9 mouse cellular contexts compared by ENCODE assay signal in the genomic region with DNA sequence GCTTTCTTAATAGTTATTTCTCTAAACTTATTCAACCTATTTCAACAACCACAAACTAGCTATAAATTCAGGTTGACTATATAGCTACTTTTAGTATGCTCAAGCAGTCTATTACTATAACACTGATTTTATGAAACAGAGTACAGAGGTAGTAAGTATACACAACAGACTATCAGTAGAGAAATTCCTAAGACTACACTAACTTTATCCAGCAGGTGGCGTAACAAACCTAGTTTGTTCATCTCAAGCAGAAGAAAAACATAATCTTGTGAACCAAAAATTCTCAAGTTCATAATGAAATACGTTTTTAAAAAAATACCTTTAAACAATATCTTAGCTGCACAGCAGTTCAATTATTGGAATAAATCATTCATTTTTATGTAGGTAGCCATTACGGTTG. TPM values are rescaled to one million over a fixed set of nuclear protein-coding genes. Genes with fewer than 3 reads are reported as not detected.
A peak's percentile ranks its signal among the peaks of the same experiment; 100 is the strongest.
DNase-seq lines count a peak whose midpoint lies in the region; ATAC-seq and TF ChIP-seq lines count a peak whose summit lies in the region.
"Had no signal": no experiment of that assay in that cellular context is flagged by ENCODE, and none has a peak within 500 bp of the region (broad histone marks: within the 10 kb centered on the region; RNA-seq: fewer than 3 reads in every experiment).

No protein-coding gene starts in this region.

- no peaks in the 10 kb centered on the region for H3K9me3 ChIP-seq in forebrain, postnatal 0 days (ENCODE audit: low read length)
- no peaks in the 10 kb centered on the region for H3K9me3 ChIP-seq in forebrain, embryonic 11.5 days (ENCODE audit: control insufficient read depth, low read length)
- H3K9me3 ChIP-seq in liver, embryonic 14.5 days (ENCODE audit: control insufficient read depth, low read length), result no peaks in the 10 kb centered on the region
- no peaks in the 10 kb centered on the region for H3K9me3 ChIP-seq in liver, embryonic 11.5 days (ENCODE audit: control insufficient read depth, low read length)
- H3K9me3 ChIP-seq: hindbrain, embryonic 15.5 days had no signal

- H3K9ac ChIP-seq in forebrain, postnatal 0 days, result no peak overlapping the region
- no peak overlapping the region for H3K9ac ChIP-seq in forebrain, embryonic 11.5 days (ENCODE audit: low read length)
- no peak overlapping the region for H3K9ac ChIP-seq in liver, embryonic 14.5 days (replicated peaks)
- no peak overlapping the region for H3K9ac ChIP-seq in liver, embryonic 11.5 days (ENCODE audit: low read depth, low read length)
- H3K9ac ChIP-seq: hindbrain, embryonic 15.5 days had no signal

- peak; percentile 75 for DNase-seq in forebrain, postnatal 0 days
- no peak for DNase-seq in forebrain, embryonic 11.5 days (ENCODE audit: low spot score)
- peak; percentile 31 to 49 (median 44) for DNase-seq in liver, embryonic 14.5 days (ENCODE audit: low read depth in 3 of 3, low spot score in 3 of 3)
- no peak for DNase-seq in liver, embryonic 11.5 days (ENCODE audit: low spot score)
- peak; percentile 80 for DNase-seq in embryo, embryonic 10 days (ENCODE audit: low spot score)
- peak; percentile 28 for DNase-seq in retina, postnatal 7 days (ENCODE audit: low read depth, low spot score)
- no peak for DNase-seq in right cerebral cortex, postnatal 4 days
- no peak for DNase-seq in right cerebral cortex, postnatal 10 days (ENCODE audit: low spot score in 2 of 2)

- peaks cover 5% of the 10 kb centered on the region; the same call in 1 of the 2 replicates for H3K4me1 ChIP-seq in forebrain, postnatal 0 days (ENCODE audit: insufficient read depth)
- H3K4me1 ChIP-seq in forebrain, embryonic 11.5 days (replicated peaks; ENCODE audit: control insufficient read depth, insufficient read depth, low read length), result peaks cover 5% of the 10 kb centered on the region
- H3K4me1 ChIP-seq in liver, embryonic 14.5 days (replicated peaks; ENCODE audit: control insufficient read depth in 2 of 2, insufficient read depth in 2 of 2, low read length in 1 of 2), result 0 out of 4 replicates have a peak, but pooled peaks cover 0 to 3% of the 10 kb centered on the region in 2 experiments
- H3K4me1 ChIP-seq in liver, embryonic 11.5 days (replicated peaks; ENCODE audit: control insufficient read depth, insufficient read depth, low read length), result peaks cover 6% of the 10 kb centered on the region; the same call in 1 of the 2 replicates

- H3K4me2 ChIP-seq in forebrain, postnatal 0 days (ENCODE audit: low read depth), result no peak overlapping the region
- no peak overlapping the region for H3K4me2 ChIP-seq in forebrain, embryonic 11.5 days (ENCODE audit: low read depth, low read length, severe bottlenecking)
- H3K4me2 ChIP-seq in liver, embryonic 14.5 days (ENCODE audit: low read depth), result no peak overlapping the region
- H3K4me2 ChIP-seq in liver, embryonic 11.5 days, result no peak overlapping the region
- H3K4me2 ChIP-seq: hindbrain, embryonic 15.5 days had no signal

- no peak for TF ChIP-seq EP300 in liver, embryonic 14.5 days (IDR thresholded peaks at IDR 0.05; ENCODE audit: low read depth)

- no peak overlapping the region for H3K4me3 ChIP-seq in forebrain, postnatal 0 days (ENCODE audit: low read depth, low read length)
- H3K4me3 ChIP-seq in forebrain, embryonic 11.5 days (ENCODE audit: low read depth, low read length), result no peak overlapping the region
- no peak overlapping the region for H3K4me3 ChIP-seq in liver, embryonic 14.5 days (ENCODE audit: insufficient read depth in 1 of 2, low read depth in 2 of 2, low read length in 2 of 2)
- H3K4me3 ChIP-seq in liver, embryonic 11.5 days (ENCODE audit: low read depth, low read length), result no peak overlapping the region
- H3K4me3 ChIP-seq: hindbrain, embryonic 15.5 days had no signal

- peak; percentile 69 for TF ChIP-seq CTCF in forebrain, postnatal 0 days (IDR thresholded peaks at IDR 0.05; ENCODE audit: low read depth)
- peak; percentile 58; the same call in 1 of the 2 replicates for TF ChIP-seq CTCF in liver, embryonic 14.5 days (IDR thresholded peaks at IDR 0.05; ENCODE audit: low read depth)

- WGBS in forebrain, postnatal 0 days, result 43% methylated on average over 3 of the region's 3 CpGs
- 46% methylated on average over 3 of the region's 3 CpGs for WGBS in forebrain, embryonic 11.5 days
- WGBS in liver, embryonic 14.5 days (ENCODE audit: insufficient replicate concordance), result 28% methylated on average over 3 of the region's 3 CpGs
- 39% methylated on average over 3 of the region's 3 CpGs for WGBS in liver, embryonic 11.5 days

- no peaks in the 10 kb centered on the region for H3K27me3 ChIP-seq in forebrain, postnatal 0 days (ENCODE audit: insufficient read depth, low read length)
- H3K27me3 ChIP-seq in forebrain, embryonic 11.5 days (ENCODE audit: control insufficient read depth, insufficient read depth, low read length), result no peaks in the 10 kb centered on the region
- no peaks in the 10 kb centered on the region for H3K27me3 ChIP-seq in liver, embryonic 14.5 days (ENCODE audit: control insufficient read depth, insufficient read depth, low read length)
- no peaks in the 10 kb centered on the region for H3K27me3 ChIP-seq in liver, embryonic 11.5 days (replicated peaks; ENCODE audit: control insufficient read depth, insufficient read depth, low read length)
- H3K27me3 ChIP-seq: hindbrain, embryonic 15.5 days had no signal

- ATAC-seq in forebrain, postnatal 0 days, result no peak
- ATAC-seq in forebrain, embryonic 11.5 days (replicated peaks; ENCODE audit: low FRiP score), result no peak
- ATAC-seq in liver, embryonic 14.5 days (ENCODE audit: insufficient read depth), result no peak
- no peak for ATAC-seq in liver, embryonic 11.5 days (replicated peaks; ENCODE audit: low FRiP score)

- peaks cover 5% of the 10 kb centered on the region; the same call in 1 of the 2 replicates for H3K36me3 ChIP-seq in forebrain, postnatal 0 days (ENCODE audit: insufficient read depth)
- peaks cover 2% of the 10 kb centered on the region; the same call in 1 of the 2 replicates for H3K36me3 ChIP-seq in forebrain, embryonic 11.5 days (ENCODE audit: control insufficient read depth, insufficient read depth, low read length)
- peaks cover 6% of the 10 kb centered on the region for H3K36me3 ChIP-seq in liver, embryonic 14.5 days (replicated peaks; ENCODE audit: control insufficient read depth, insufficient read depth, low read depth)
- peaks cover 6% of the 10 kb centered on the region; the same call in 1 of the 2 replicates for H3K36me3 ChIP-seq in liver, embryonic 11.5 days (ENCODE audit: control insufficient read depth, insufficient read depth, low read length)

- H3K27ac ChIP-seq in forebrain, postnatal 0 days (ENCODE audit: low read depth, low read length), result no peak overlapping the region
- H3K27ac ChIP-seq in forebrain, embryonic 11.5 days (ENCODE audit: low read depth, low read length), result no peak overlapping the region
- H3K27ac ChIP-seq in liver, embryonic 14.5 days, result no peak overlapping the region
- no peak overlapping the region for H3K27ac ChIP-seq in liver, embryonic 11.5 days (ENCODE audit: low read depth, low read length)
- H3K27ac ChIP-seq: hindbrain, embryonic 15.5 days had no signal

RNA-seq across cellular contexts. Expression of a gene that starts 2.9 kb away (rescaled TPM):
- total RNA-seq in forebrain, postnatal 0 days (2014; rRNA removed), result 19.3 and 21.2 TPM in 2 replicates
- 7.8 and 8.6 TPM in 2 replicates for polyA plus RNA-seq in forebrain, postnatal 0 days (2015; fragmentation: Nextera tagmentation; extraction: Ambion mirVana)
- polyA plus RNA-seq in forebrain, embryonic 11.5 days (2014; fragmentation: Nextera tagmentation; extraction: Ambion mirVana), result 21.6 and 22.2 TPM in 2 replicates
- polyA plus RNA-seq in liver, embryonic 14.5 days (2012; rRNA removed), result 2.6 and 5.8 TPM in 2 replicates
- polyA plus RNA-seq in liver, embryonic 14.5 days (2014; fragmentation: Nextera tagmentation; extraction: Ambion mirVana), result 9.7 and 10.6 TPM in 2 replicates
- polyA plus RNA-seq in liver, embryonic 11.5 days (2014; fragmentation: Nextera tagmentation; extraction: Ambion mirVana), result 23.0 and 23.3 TPM in 2 replicates

RNA-seq across cellular contexts. Expression of a gene that starts 40.8 kb away (rescaled TPM):
- 0.29 and 0.54 TPM in 2 replicates for total RNA-seq in forebrain, postnatal 0 days (2014; rRNA removed)
- polyA plus RNA-seq in forebrain, postnatal 0 days (2015; fragmentation: Nextera tagmentation; extraction: Ambion mirVana), result 0.21 and 0.69 TPM in 2 replicates
- polyA plus RNA-seq in forebrain, embryonic 11.5 days (2014; fragmentation: Nextera tagmentation; extraction: Ambion mirVana), result 1.3 and 1.6 TPM in 2 replicates
- polyA plus RNA-seq in liver, embryonic 14.5 days (2012; rRNA removed), result 2.8 and 3.4 TPM in 2 replicates
- polyA plus RNA-seq in liver, embryonic 14.5 days (2014; fragmentation: Nextera tagmentation; extraction: Ambion mirVana), result 5.9 TPM in 2 replicates
- 17.2 and 17.6 TPM in 2 replicates for polyA plus RNA-seq in liver, embryonic 11.5 days (2014; fragmentation: Nextera tagmentation; extraction: Ambion mirVana)

RNA-seq across cellular contexts. Expression of a gene that starts 57.5 kb away (rescaled TPM):
- not detected in 2 replicates for total RNA-seq in forebrain, postnatal 0 days (2014; rRNA removed)
- polyA plus RNA-seq in forebrain, postnatal 0 days (2015; fragmentation: Nextera tagmentation; extraction: Ambion mirVana), result not detected in 2 replicates
- polyA plus RNA-seq in forebrain, embryonic 11.5 days (2014; fragmentation: Nextera tagmentation; extraction: Ambion mirVana), result not detected in 2 replicates
- not detected in 2 replicates for polyA plus RNA-seq in liver, embryonic 14.5 days (2012; rRNA removed)
- not detected in 2 replicates for polyA plus RNA-seq in liver, embryonic 14.5 days (2014; fragmentation: Nextera tagmentation; extraction: Ambion mirVana)
- not detected in 2 replicates for polyA plus RNA-seq in liver, embryonic 11.5 days (2014; fragmentation: Nextera tagmentation; extraction: Ambion mirVana)

Comparison
In these comparisons a context has a peak if more than half of its experiments do, and no peak if none do; other contexts are left out.
1. DNase-seq: peak in forebrain, postnatal 0 days (single experiment), liver, embryonic 14.5 days (3 of 3), embryo, embryonic 10 days (single experiment) and retina, postnatal 7 days (single experiment); none in forebrain, embryonic 11.5 days (single experiment), liver, embryonic 11.5 days (single experiment), right cerebral cortex, postnatal 4 days (single experiment) and right cerebral cortex, postnatal 10 days (0 of 2).